In genomic region chr12:32531216-32531615, GRCm38 (mm10) we compare ENCODE assay signal across 28 mouse cellular contexts.
"Had no signal": no experiment of that assay in that cellular context is flagged by ENCODE, and none has a peak within 500 bp of the region (broad histone marks: within the 10 kb centered on the region; RNA-seq: fewer than 3 reads in every experiment).

No protein-coding gene starts in this region.

- H3K4me3 ChIP-seq: limb, embryonic 10.5 days; limb, embryonic 12.5 days; limb, embryonic 13.5 days; limb, embryonic 15.5 days; liver, embryonic 12.5 days; liver, embryonic 13.5 days; liver, embryonic 15.5 days; lung, embryonic 15.5 days; megakaryocyte, embryonic 14.5 days; midbrain, embryonic 10.5 days; midbrain, embryonic 12.5 days; midbrain, embryonic 13.5 days; midbrain, embryonic 15.5 days; myocyte; neural tube, embryonic 12.5 days had no signal

- DNase-seq: left cerebral cortex, postnatal 4 days; liver; liver, embryonic 13.5 days; liver, postnatal 0 days; lung, adult 18-20 months; lung, adult 2 months; lung, embryonic 14.5 days; lung, postnatal 10 days; lung, postnatal 14 days; lung, postnatal 36 days; lung, postnatal 4 days; midbrain, embryonic 14.5 days had no signal

- H3K27ac ChIP-seq: limb, embryonic 10.5 days; limb, embryonic 12.5 days; limb, embryonic 13.5 days; limb, embryonic 15.5 days; liver, embryonic 12.5 days; liver, embryonic 13.5 days; liver, embryonic 14.5 days; liver, embryonic 15.5 days; lung, embryonic 15.5 days; macrophage; midbrain, embryonic 10.5 days; midbrain, embryonic 12.5 days; midbrain, embryonic 13.5 days; midbrain, embryonic 15.5 days; neural tube, embryonic 12.5 days had no signal
